Mouse (Mus musculus) right cerebral cortex, postnatal 36 days (tissue): Measurements from ENCODE around the gene Mks1.

Experiments used
- DNase-seq, 2 experiments: peaks; one replicate each; pipeline ENCODE4 v3.0.0; 2022; ENCODE audit warnings: low spot score in 2 of 2, mixed read lengths in 1 of 2

The Mks1 gene

GRCm38 (mm10) chr11:87875436-87875835 is 22.4 kb downstream of the Mks1 start, which contains the start of gene Epx:
Gene Epx, minus strand, starts transcription at chr11:87875536.
- DNase-seq = no peak

GRCm38 (mm10) chr11:87879826-87880225 is 26.8 kb downstream of the Mks1 start:
- no peak for DNase-seq

- DNase-seq = no peak
These were observed 28.7 kb downstream of the Mks1 start for GRCm38 (mm10) chr11:87881714-87882113.

GRCm38 (mm10) chr11:87883493-87883892 is 30.5 kb downstream of the Mks1 start:
- DNase-seq = no peak

GRCm38 (mm10) chr11:87884856-87885255 is 31.8 kb downstream of the Mks1 start:
- DNase-seq = no peak

GRCm38 (mm10) chr11:87892168-87892567 is 39.2 kb downstream of the Mks1 start, which contains the start of gene Olfr462:
Gene Olfr462, minus strand, starts transcription at chr11:87892268.
- no peak for DNase-seq

GRCm38 (mm10) chr11:87897287-87897686 is 44.3 kb downstream of the Mks1 start, which contains the start of gene Olfr463:
Gene Olfr463, minus strand, starts transcription at chr11:87897387.
- no peak for DNase-seq

- DNase-seq = no peak
These were observed 51.3 kb downstream of the Mks1 start for GRCm38 (mm10) chr11:87904331-87904730.
